Mouse (Mus musculus): ENCODE results near the gene Shbg. TPM values are rescaled to one million over a fixed set of nuclear protein-coding genes. Genes with fewer than 3 reads are reported as not detected.
"Not testable (repeated sequence)": the region's sequence is repeated elsewhere in the genome, so short reads cannot be mapped to it uniquely, and the experiment has no call there.

Gene Shbg
- polyA plus RNA-seq, 1 experiment from 2014 or later: 0.72 TPM

GRCm38 (mm10) chr11:69620394-69621081 lies 2.8 kb upstream of the Shbg start:
- no peak overlapping the region for H3K4me2 ChIP-seq (ENCODE audit: low read depth, low read length)
- H3K4me1 ChIP-seq (ENCODE audit: control insufficient read depth, insufficient read depth, low read length): peaks cover 9% of the 10 kb centered on the region
- no peak overlapping the region for H3K9ac ChIP-seq (ENCODE audit: low read depth, low read length)
- H3K27me3 ChIP-seq (replicated peaks; ENCODE audit: control insufficient read depth, insufficient read depth, low read length): no peaks in the 10 kb centered on the region
- H3K4me3 ChIP-seq (ENCODE audit: low read length): no peak overlapping the region
- H3K36me3 ChIP-seq (ENCODE audit: control insufficient read depth, insufficient read depth, low read length): no peaks in the 10 kb centered on the region
- no peaks in the 10 kb centered on the region for H3K9me3 ChIP-seq (ENCODE audit: control insufficient read depth, low read length)
- 70% methylated on average over 7 of the region's 7 CpGs for WGBS
- peak overlapping the region; percentile 54 for H3K27ac ChIP-seq (ENCODE audit: low read length)
- ATAC-seq: peak; percentile 73

DNA sequence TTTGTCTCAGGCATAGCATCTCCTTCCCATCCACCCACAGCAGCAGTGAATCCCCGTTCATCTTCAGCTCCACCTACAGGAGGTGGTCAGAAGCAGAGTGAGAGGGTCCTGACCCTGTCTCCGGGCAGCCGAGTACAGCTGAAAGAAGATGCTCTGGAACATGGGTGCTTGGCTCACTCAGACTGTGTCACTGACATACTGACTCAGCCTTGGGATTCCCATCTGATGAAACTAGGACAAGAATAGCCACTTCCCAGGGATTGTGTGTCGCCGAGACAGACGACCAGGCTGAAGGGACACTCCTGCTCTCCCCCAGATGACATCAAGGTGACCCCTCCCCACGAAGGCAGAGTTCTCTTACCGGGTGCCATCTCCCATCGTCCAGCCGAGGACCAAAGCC lies 924 bp downstream of the Shbg start:
- Histone ChIP-seq H3K27ac (ENCODE audit: low read length) (no peak overlapping the region), H3K9me3 (ENCODE audit: control insufficient read depth, low read length) (no peaks in the 10 kb centered on the region), H3K27me3 (replicated peaks; ENCODE audit: control insufficient read depth, insufficient read depth, low read length) (no peaks in the 10 kb centered on the region), H3K36me3 (ENCODE audit: control insufficient read depth, insufficient read depth, low read length) (no peaks in the 10 kb centered on the region), H3K4me3 (ENCODE audit: low read length) (no peak overlapping the region), H3K9ac (ENCODE audit: low read depth, low read length) (no peak overlapping the region), H3K4me1 (ENCODE audit: control insufficient read depth, insufficient read depth, low read length) (peaks cover 5% of the 10 kb centered on the region), H3K4me2 (ENCODE audit: low read depth, low read length) (no peak overlapping the region)
- 51% methylated on average over 10 of the region's 10 CpGs for WGBS
- ATAC-seq: no peak

- H3K27ac ChIP-seq (ENCODE audit: low read length); ATAC-seq; H3K9ac ChIP-seq (ENCODE audit: low read depth, low read length); H3K9me3 ChIP-seq (ENCODE audit: control insufficient read depth, low read length); H3K27me3 ChIP-seq (replicated peaks; ENCODE audit: control insufficient read depth, insufficient read depth, low read length); H3K36me3 ChIP-seq (ENCODE audit: control insufficient read depth, insufficient read depth, low read length); H3K4me1 ChIP-seq (ENCODE audit: control insufficient read depth, insufficient read depth, low read length); H3K4me3 ChIP-seq (ENCODE audit: low read length): not testable (repeated sequence)
- 55% methylated on average over 11 of the region's 11 CpGs for WGBS
- H3K4me2 ChIP-seq (ENCODE audit: low read depth, low read length): 0 out of 2 replicates have a peak overlapping the region, but pooled peaks have one; percentile 37
Observed at GRCm38 (mm10) chr11:69614257-69614588, 3.5 kb downstream of the Shbg start.

DNA sequence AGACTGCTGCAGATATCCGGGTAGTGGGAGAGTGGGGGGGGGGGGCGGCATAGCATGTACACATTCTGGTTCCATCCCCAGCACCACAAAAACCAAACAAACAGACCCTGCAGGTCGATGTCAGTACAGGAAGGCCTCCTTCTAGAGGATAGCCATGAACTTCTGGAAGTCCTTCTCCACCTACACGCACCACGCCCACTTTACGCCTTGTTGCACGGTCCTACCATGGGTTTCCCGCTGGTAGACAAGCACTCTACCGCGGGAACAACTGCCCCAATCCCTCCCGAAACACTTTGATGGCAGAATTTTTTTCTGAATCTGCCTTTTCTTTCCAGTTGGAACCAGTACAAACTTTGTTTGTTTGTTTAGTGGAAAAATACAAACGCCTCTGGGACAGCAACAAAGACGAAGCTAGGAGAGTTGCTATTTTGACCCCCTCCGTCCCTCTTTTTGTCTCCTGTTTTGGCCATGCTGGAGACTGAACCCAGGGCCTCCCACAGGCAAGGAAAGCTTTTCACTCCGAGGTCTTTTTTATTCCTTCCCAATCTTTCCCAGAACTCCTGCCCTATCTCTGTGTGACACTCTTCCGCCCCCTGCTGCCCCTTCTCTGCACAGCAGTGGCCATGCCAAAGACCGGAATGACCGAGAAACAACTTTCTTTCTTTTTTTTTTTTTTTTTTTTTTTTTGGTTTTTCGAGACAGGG lies 4.0 kb downstream of the Shbg start:
- peak; percentile 70 for ATAC-seq
- Histone ChIP-seq H3K4me2 (ENCODE audit: low read depth, low read length) (peak overlapping the region; percentile 37), H3K27me3 (replicated peaks; ENCODE audit: control insufficient read depth, insufficient read depth, low read length) (no peaks in the 10 kb centered on the region), H3K36me3 (ENCODE audit: control insufficient read depth, insufficient read depth, low read length) (no peaks in the 10 kb centered on the region), H3K4me1 (ENCODE audit: control insufficient read depth, insufficient read depth, low read length) (peaks cover 3% of the 10 kb centered on the region; the same call in 1 of the 2 replicates), H3K9ac (ENCODE audit: low read depth, low read length) (peak overlapping the region; percentile 34; the same call in 1 of the 2 replicates), H3K27ac (ENCODE audit: low read length) (no peak overlapping the region), H3K9me3 (ENCODE audit: control insufficient read depth, low read length) (no peaks in the 10 kb centered on the region), H3K4me3 (ENCODE audit: low read length) (peak overlapping the region; percentile 10)
- WGBS: 11% methylated on average over 19 of the region's 19 CpGs

- Histone ChIP-seq H3K4me2 (ENCODE audit: low read depth, low read length) (no peak overlapping the region), H3K27ac (ENCODE audit: low read length) (no peak overlapping the region), H3K27me3 (replicated peaks; ENCODE audit: control insufficient read depth, insufficient read depth, low read length) (no peaks in the 10 kb centered on the region), H3K4me3 (ENCODE audit: low read length) (no peak overlapping the region), H3K36me3 (ENCODE audit: control insufficient read depth, insufficient read depth, low read length) (no peaks in the 10 kb centered on the region), H3K4me1 (ENCODE audit: control insufficient read depth, insufficient read depth, low read length) (peaks cover 3% of the 10 kb centered on the region; the same call in 1 of the 2 replicates), H3K9me3 (ENCODE audit: control insufficient read depth, low read length) (no peaks in the 10 kb centered on the region), H3K9ac (ENCODE audit: low read depth, low read length) (no peak overlapping the region)
- no peak for ATAC-seq
- 47% methylated on average over 4 of the region's 4 CpGs for WGBS
Observed at GRCm38 (mm10) chr11:69610899-69611298, 6.8 kb downstream of the Shbg start.

GRCm38 (mm10) chr11:69609416-69609815 lies 8.3 kb downstream of the Shbg start:
- 60% methylated on average over 7 of the region's 7 CpGs for WGBS
- Histone ChIP-seq H3K27ac (ENCODE audit: low read length) (no peak overlapping the region), H3K4me2 (ENCODE audit: low read depth, low read length) (no peak overlapping the region), H3K9me3 (ENCODE audit: control insufficient read depth, low read length) (no peaks in the 10 kb centered on the region), H3K9ac (ENCODE audit: low read depth, low read length) (no peak overlapping the region), H3K27me3 (replicated peaks; ENCODE audit: control insufficient read depth, insufficient read depth, low read length) (peaks cover 11% of the 10 kb centered on the region; the same call in 1 of the 2 replicates), H3K4me1 (ENCODE audit: control insufficient read depth, insufficient read depth, low read length) (peaks cover 14% of the 10 kb centered on the region), H3K36me3 (ENCODE audit: control insufficient read depth, insufficient read depth, low read length) (no peaks in the 10 kb centered on the region), H3K4me3 (ENCODE audit: low read length) (no peak overlapping the region)
- ATAC-seq: no peak

DNA sequence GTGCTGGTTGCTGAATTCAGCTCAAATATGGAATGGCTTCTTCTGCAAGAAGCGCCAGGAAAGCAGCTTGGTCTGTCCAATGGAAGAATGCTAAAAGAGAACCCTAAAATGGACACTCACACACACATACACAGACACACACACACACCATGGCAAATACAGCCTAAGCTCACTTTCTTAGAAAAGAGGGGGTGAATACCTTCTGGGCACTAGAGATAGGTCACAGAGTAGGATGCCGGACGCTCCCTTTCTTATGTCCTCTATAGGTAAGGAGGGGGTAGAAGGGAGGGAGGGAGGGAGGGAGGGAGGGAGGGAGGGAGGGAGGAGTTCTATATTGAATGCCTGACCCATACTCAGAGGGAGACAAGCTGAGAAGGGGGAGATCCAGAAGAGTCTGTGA lies 9.2 kb downstream of the Shbg start:
- no peak overlapping the region for H3K27ac ChIP-seq (ENCODE audit: low read length)
- 87% methylated on average over 3 of the region's 3 CpGs for WGBS
- no peak overlapping the region for H3K9ac ChIP-seq (ENCODE audit: low read depth, low read length)
- H3K36me3 ChIP-seq (ENCODE audit: control insufficient read depth, insufficient read depth, low read length): no peaks in the 10 kb centered on the region
- no peak overlapping the region for H3K4me2 ChIP-seq (ENCODE audit: low read depth, low read length)
- no peak for ATAC-seq
- peaks cover 12% of the 10 kb centered on the region; the same call in 1 of the 2 replicates for H3K27me3 ChIP-seq (replicated peaks; ENCODE audit: control insufficient read depth, insufficient read depth, low read length)
- peaks cover 13% of the 10 kb centered on the region for H3K4me1 ChIP-seq (ENCODE audit: control insufficient read depth, insufficient read depth, low read length)
- H3K4me3 ChIP-seq (ENCODE audit: low read length): no peak overlapping the region
- H3K9me3 ChIP-seq (ENCODE audit: control insufficient read depth, low read length): no peaks in the 10 kb centered on the region

DNA sequence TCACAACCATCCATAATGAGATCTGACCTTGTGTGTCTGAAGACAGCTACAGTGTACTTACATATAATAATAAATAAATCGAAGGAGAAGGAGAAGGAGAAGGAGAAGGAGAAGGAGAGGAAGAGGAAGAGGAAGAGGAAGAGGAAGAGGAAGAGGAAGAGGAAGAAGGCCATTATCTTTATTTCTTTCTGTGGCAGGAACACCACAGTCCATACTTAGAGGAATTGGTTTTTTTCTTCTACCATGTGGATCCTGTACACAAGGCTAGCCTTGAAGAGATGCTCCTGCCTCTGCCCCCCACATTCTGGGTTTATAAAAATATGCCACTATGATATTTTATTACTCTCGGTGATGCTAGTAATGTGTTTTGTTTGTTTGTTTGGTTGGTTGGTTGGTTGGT lies 10.9 kb downstream of the Shbg start:
- Histone ChIP-seq H3K4me1 (ENCODE audit: control insufficient read depth, insufficient read depth, low read length) (peaks cover 13% of the 10 kb centered on the region), H3K9ac (ENCODE audit: low read depth, low read length) (no peak overlapping the region), H3K27me3 (replicated peaks; ENCODE audit: control insufficient read depth, insufficient read depth, low read length) (peaks cover 12% of the 10 kb centered on the region; the same call in 1 of the 2 replicates), H3K4me2 (ENCODE audit: low read depth, low read length) (no peak overlapping the region), H3K27ac (ENCODE audit: low read length) (no peak overlapping the region), H3K36me3 (ENCODE audit: control insufficient read depth, insufficient read depth, low read length) (no peaks in the 10 kb centered on the region), H3K4me3 (ENCODE audit: low read length) (no peak overlapping the region), H3K9me3 (ENCODE audit: control insufficient read depth, low read length) (no peaks in the 10 kb centered on the region)
- WGBS: 91% methylated on average over 2 of the region's 2 CpGs
- ATAC-seq: no peak

GRCm38 (mm10) chr11:69606491-69606795 lies 11.3 kb downstream of the Shbg start:
- Histone ChIP-seq H3K9me3 (ENCODE audit: control insufficient read depth, low read length) (no peaks in the 10 kb centered on the region), H3K4me3 (ENCODE audit: low read length) (peak overlapping the region; percentile 65), H3K27me3 (replicated peaks; ENCODE audit: control insufficient read depth, insufficient read depth, low read length) (peaks cover 12% of the 10 kb centered on the region; the same call in 1 of the 2 replicates), H3K4me2 (ENCODE audit: low read depth, low read length) (peak overlapping the region; percentile 100), H3K27ac (ENCODE audit: low read length) (no peak overlapping the region), H3K9ac (ENCODE audit: low read depth, low read length) (0 out of 2 replicates have a peak overlapping the region, but pooled peaks have one; percentile 48), H3K4me1 (ENCODE audit: control insufficient read depth, insufficient read depth, low read length) (peaks cover 17% of the 10 kb centered on the region), H3K36me3 (ENCODE audit: control insufficient read depth, insufficient read depth, low read length) (no peaks in the 10 kb centered on the region)
- no peak for ATAC-seq
- WGBS: 54% methylated on average over 2 of the region's 2 CpGs

Data from intestine, embryonic 16.5 days (tissue).